Mouse (Mus musculus) lung, postnatal 0 days (tissue): ENCODE results near the gene Zfp871.

Experiments used
- CTCF ChIP-seq: IDR thresholded peaks from 2 replicates; pipeline ENCODE4 v1.5.1; 2016; ENCODE audit warnings: antibody characterized with exemption, mild to moderate bottlenecking
- EP300 ChIP-seq: IDR thresholded peaks from 2 replicates; pipeline ENCODE4 v1.6.1; 2016; ENCODE audit warnings: antibody characterized with exemption, mild to moderate bottlenecking, control low read depth

- TF ChIP-seq CTCF, result no peak
- TF ChIP-seq EP300, result no peak
Measured at GRCm38 (mm10) chr17:32741057-32741456, 47.0 kb downstream of the Zfp871 start.
